Mouse (Mus musculus) forebrain, embryonic 16.5 days (tissue): Measurements from ENCODE around the gene Lhb. TPM values are rescaled to one million over a fixed set of nuclear protein-coding genes. Genes with fewer than 3 reads are reported as not detected.
A peak's percentile ranks its signal among the peaks of the same experiment; 100 is the strongest.

Experiments used
- ATAC-seq: fragments of 200-750 bp; cut with Nextera tagmentation; 2 replicates; pipeline ENCODE4 v1.8.0; 2017; ENCODE audit warnings: mild to moderate bottlenecking, moderate library complexity
- H3K27ac ChIP-seq: fragments of 300-500 bp; sonication (generic); 2 replicates; pipeline ENCODE4 v1.5.1; 2014; ENCODE audit warnings: low read length, control low read depth
- H3K27me3 ChIP-seq: fragments of 300-500 bp; sonication (generic); replicated peaks from 2 replicates; pipeline ENCODE4 v1.6.1; 2014; ENCODE audit warnings: low read length; ENCODE audit not compliant: control insufficient read depth, insufficient read depth
- H3K36me3 ChIP-seq: fragments of 300-500 bp; sonication (generic); 2 replicates; pipeline ENCODE4 v1.6.1; 2014; ENCODE audit not compliant: control insufficient read depth, insufficient read depth
- H3K4me1 ChIP-seq: fragments of 300-500 bp; sonication (generic); replicated peaks from 2 replicates; pipeline ENCODE4 v1.6.1; 2014; ENCODE audit warnings: low read length; ENCODE audit not compliant: control insufficient read depth, insufficient read depth
- H3K4me2 ChIP-seq: fragments of 300-500 bp; sonication (generic); 2 replicates; pipeline ENCODE4 v1.6.1; 2014; ENCODE audit warnings: mild to moderate bottlenecking, low read length, control low read depth
- H3K4me3 ChIP-seq: fragments of 300-500 bp; sonication (generic); replicated peaks from 2 replicates; pipeline ENCODE4 v1.5.1; 2014; ENCODE audit warnings: mild to moderate bottlenecking, low read length, control low read depth
- H3K9ac ChIP-seq: fragments of 300-500 bp; sonication (generic); replicated peaks from 2 replicates; pipeline ENCODE4 v1.6.1; 2014; ENCODE audit warnings: low read depth, low read length, control low read depth
- H3K9me3 ChIP-seq: fragments of 300-500 bp; sonication (generic); 2 replicates; pipeline ENCODE4 v1.6.1; 2016; ENCODE audit warnings: low read length; ENCODE audit not compliant: control insufficient read depth
- WGBS: fragments of 180-500 bp; shearing (Covaris S2); extraction: QIAGEN DNeasy Blood & Tissue Kit; methylation state at CpG from one replicate; pipeline ENCODE4 v1.1.7; 2014; 5-methylcytosine and 5-hydroxymethylcytosine counted together
- microRNA-seq: library from miRNA; unstranded; fragments of <30 nt; microRNA quantifications from one replicate; pipeline ENCODE4, GENCODE M21; 2017
- polyA plus RNA-seq: library from polyadenylated mRNA; unstranded; fragments of >200 nt; fragmentation: Nextera tagmentation; extraction: Ambion mirVana; gene quantifications from 2 replicates; pipeline ENCODE4 v1.2.1, GENCODE M21; 2015

The Lhb gene
- polyA plus RNA-seq, 1 experiment from 2014 or later, result 0.44 TPM

- Histone ChIP-seq H3K9me3 (no peaks in the 10 kb centered on the region), H3K9ac (no peak overlapping the region), H3K27me3 (no peaks in the 10 kb centered on the region), H3K4me2 (no peak overlapping the region), H3K4me3 (no peak overlapping the region), H3K27ac (no peak overlapping the region), H3K4me1 (peaks cover 24% of the 10 kb centered on the region), H3K36me3 (peaks cover 9% of the 10 kb centered on the region; the same call in 1 of the 2 replicates)
- whole genome bisulfite sequencing, result 96% methylated on average over 12 of the region's 12 CpGs
- no peak for ATAC-seq
These were observed 44.5 kb downstream of the Lhb start for GRCm38 (mm10) chr7:45465112-45465511.

DNA sequence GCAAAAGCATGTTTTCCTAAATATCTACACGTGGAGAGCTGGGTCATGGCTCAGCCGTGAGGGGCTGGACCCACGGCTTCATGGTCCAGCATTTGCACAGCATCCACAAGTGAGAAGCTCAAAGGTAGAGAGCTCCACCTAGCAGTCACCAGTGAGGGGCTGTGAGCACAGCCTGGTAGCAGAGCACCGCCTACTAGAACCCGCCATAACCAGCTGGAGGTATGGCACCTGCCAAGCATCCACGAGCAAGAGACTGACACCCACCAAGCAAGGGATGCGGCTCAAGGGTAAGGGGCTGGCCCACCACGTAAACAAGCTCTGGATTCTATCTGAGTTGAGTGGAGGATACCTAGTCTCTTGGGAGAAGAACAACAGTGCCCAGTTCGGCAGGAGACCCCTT, 44.9 kb downstream of the Lhb start:
- 69% methylated on average over 9 of the region's 9 CpGs for WGBS
- Histone ChIP-seq H3K36me3 (peaks cover 9% of the 10 kb centered on the region; the same call in 1 of the 2 replicates), H3K4me2 (peak overlapping the region; percentile 85), H3K4me3 (peak overlapping the region; percentile 88), H3K27me3 (no peaks in the 10 kb centered on the region), H3K9ac (peak overlapping the region; percentile 91; the same call in 1 of the 2 replicates), H3K9me3 (no peaks in the 10 kb centered on the region), H3K4me1 (peaks cover 20% of the 10 kb centered on the region), H3K27ac (no peak overlapping the region)
- ATAC-seq, result no peak

- Histone ChIP-seq H3K4me1 (peaks cover 13% of the 10 kb centered on the region), H3K27ac (peak within 1 kb of the TSS; percentile 65), H3K36me3 (peaks cover 9% of the 10 kb centered on the region; the same call in 1 of the 2 replicates), H3K4me2 (peak within 1 kb of the TSS; percentile 85), H3K9ac (peak within 1 kb of the TSS; percentile 91), H3K4me3 (peak within 1 kb of the TSS; percentile 88), H3K27me3 (no peaks in the 10 kb centered on the region), H3K9me3 (no peaks in the 10 kb centered on the region)
- under 1% methylated on average over 56 of the region's 58 CpGs for WGBS
- peak; percentile 72 for ATAC-seq
These were observed 45.9 kb downstream of the Lhb start, which contains the start of gene Bax for GRCm38 (mm10) chr7:45466283-45467089. Gene Bax, minus strand, starts transcription at chr7:45466898.

DNA sequence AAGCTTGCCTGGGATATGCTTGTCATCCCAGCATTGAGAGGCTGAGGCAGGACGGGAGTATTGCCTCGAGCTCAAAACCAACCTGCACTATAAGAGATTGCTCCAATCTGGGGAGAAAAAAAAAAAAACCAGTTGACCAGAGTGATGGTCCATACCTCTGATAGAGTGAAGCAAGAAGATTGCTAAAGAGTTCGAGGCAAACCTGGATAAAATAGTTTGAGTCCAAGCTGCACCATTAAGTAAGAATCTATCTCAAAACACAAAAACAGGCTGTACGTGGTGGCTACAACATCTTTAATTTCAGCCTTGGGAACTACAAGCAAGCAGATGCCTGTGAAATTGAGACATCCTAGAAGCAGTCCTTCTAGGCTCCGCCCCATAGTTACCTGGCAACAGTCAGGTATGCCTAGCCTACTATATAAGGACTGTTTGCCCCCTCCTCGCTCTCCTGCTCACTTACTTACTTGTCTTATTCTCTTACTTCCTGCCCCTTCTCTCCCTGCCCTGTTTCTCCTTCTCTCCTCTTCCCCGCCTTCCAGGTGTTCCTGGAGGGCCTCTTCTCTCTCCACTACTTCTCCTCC, 46.6 kb downstream of the Lhb start:
- no peak overlapping the region for H3K27ac ChIP-seq
- peak overlapping the region; percentile 88 for H3K4me3 ChIP-seq
- ATAC-seq, result peak; percentile 41; the same call in 1 of the 2 replicates
- peak overlapping the region; percentile 85 for H3K4me2 ChIP-seq
- WGBS, result 34% methylated on average over 7 of the region's 7 CpGs
- peaks cover 9% of the 10 kb centered on the region; the same call in 1 of the 2 replicates for H3K36me3 ChIP-seq
- H3K4me1 ChIP-seq, result peaks cover 13% of the 10 kb centered on the region
- H3K9ac ChIP-seq, result peak overlapping the region; percentile 91; the same call in 1 of the 2 replicates
- H3K27me3 ChIP-seq, result no peaks in the 10 kb centered on the region
- no peaks in the 10 kb centered on the region for H3K9me3 ChIP-seq

DNA sequence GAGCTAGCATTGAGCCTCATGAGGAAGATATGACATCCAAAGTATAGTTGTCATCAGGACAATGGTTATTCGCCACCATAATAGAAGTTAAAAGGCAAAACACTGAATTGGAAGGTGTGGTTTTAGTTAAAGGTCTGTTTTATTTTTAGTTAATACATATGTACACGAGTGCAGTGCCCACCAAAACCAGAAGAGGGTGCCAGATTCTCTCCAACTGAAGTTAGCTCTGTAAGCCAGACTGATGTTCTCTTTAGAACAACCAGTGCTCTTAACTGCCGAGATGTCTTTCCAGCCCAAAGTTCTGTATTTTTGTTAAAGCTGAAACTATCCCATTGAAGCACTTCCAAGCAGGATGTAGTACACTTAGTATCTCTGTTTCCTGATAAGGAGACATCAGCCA, 50.2 kb downstream of the Lhb start:
- H3K4me1 ChIP-seq, result peaks cover 4% of the 10 kb centered on the region
- H3K9ac ChIP-seq, result no peak overlapping the region
- no peak for ATAC-seq
- no peak overlapping the region for H3K27ac ChIP-seq
- WGBS, result 7% methylated on average over 3 of the region's 3 CpGs
- H3K9me3 ChIP-seq, result no peaks in the 10 kb centered on the region
- no peaks in the 10 kb centered on the region for H3K27me3 ChIP-seq
- no peak overlapping the region for H3K4me3 ChIP-seq
- H3K36me3 ChIP-seq, result no peaks in the 10 kb centered on the region
- no peak overlapping the region for H3K4me2 ChIP-seq

Small RNAs within 50 kb of the gene (microRNA-seq; reads per million reads assigned to microRNA genes)
- gene Gm22133, result 0.62 reads per million

Other genes starting within 250 kb of the Lhb start
- gene Gfy, start 241.3 kb upstream of the Lhb start, polyA plus RNA-seq, result 0.51 TPM in 1 of 2 replicates, not detected in the other
- gene Pth2, start 239.8 kb upstream of the Lhb start, polyA plus RNA-seq, result 0.63 TPM in 1 of 2 replicates, not detected in the other
- 0.58 and 0.95 TPM in 2 replicates for gene Ccdc155, start 215.9 kb upstream of the Lhb start, polyA plus RNA-seq
- 1.1 and 2.2 TPM in 2 replicates for gene Dkkl1, start 208.7 kb upstream of the Lhb start, polyA plus RNA-seq
- 73.1 and 79.5 TPM in 2 replicates for gene Tead2, start 205.1 kb upstream of the Lhb start, polyA plus RNA-seq
- 1.5 and 1.6 TPM in 2 replicates for gene Cd37, start 181.7 kb upstream of the Lhb start, polyA plus RNA-seq
- 0.30 and 0.47 TPM in 2 replicates for gene Slc6a16, start 179.7 kb upstream of the Lhb start, polyA plus RNA-seq
- not detected in 2 replicates for gene Slc6a21, start 143.3 kb upstream of the Lhb start, polyA plus RNA-seq
- gene Trpm4, start 87.0 kb upstream of the Lhb start, polyA plus RNA-seq, result 8.2 and 10.1 TPM in 2 replicates
- gene Hrc, start 85.5 kb upstream of the Lhb start, polyA plus RNA-seq, result 0.60 TPM in 1 of 2 replicates, not detected in the other
- gene Ppfia3, start 53.8 kb upstream of the Lhb start, polyA plus RNA-seq, result 16.1 and 19.7 TPM in 2 replicates
- 6.1 and 18.5 TPM in 2 replicates for gene Lin7b, start 50.2 kb upstream of the Lhb start, polyA plus RNA-seq
- gene Snrnp70, start 25.1 kb upstream of the Lhb start, polyA plus RNA-seq, result 206 and 215 TPM in 2 replicates
- not detected in 2 replicates for gene Kcna7, start 15.2 kb upstream of the Lhb start, polyA plus RNA-seq
- 0.10 TPM in 1 of 2 replicates, not detected in the other for gene Ntf5, start 7.1 kb upstream of the Lhb start, polyA plus RNA-seq
- gene Gys1, start 14.0 kb downstream of the Lhb start, polyA plus RNA-seq, result 19.9 and 21.6 TPM in 2 replicates
- 137 and 147 TPM in 2 replicates for gene Ruvbl2, start 17.3 kb downstream of the Lhb start, polyA plus RNA-seq
- 5,701 and 5,899 TPM in 2 replicates for gene Ftl1, start 39.1 kb downstream of the Lhb start, polyA plus RNA-seq
- gene Bax, start 46.1 kb downstream of the Lhb start, polyA plus RNA-seq, result 225 and 257 TPM in 2 replicates
- 0.12 TPM in 1 of 2 replicates, not detected in the other for gene Tulp2, start 61.1 kb downstream of the Lhb start, polyA plus RNA-seq
- gene Gm45808, start 66.0 kb downstream of the Lhb start, polyA plus RNA-seq, result not detected in 2 replicates
- 2.2 and 3.0 TPM in 2 replicates for gene Dhdh, start 68.0 kb downstream of the Lhb start, polyA plus RNA-seq
- 106 and 107 TPM in 2 replicates for gene Nucb1, start 89.6 kb downstream of the Lhb start, polyA plus RNA-seq
- gene Ppp1r15a, start 105.4 kb downstream of the Lhb start, polyA plus RNA-seq, result 14.4 and 16.4 TPM in 2 replicates
- 0.57 and 0.81 TPM in 2 replicates for gene Plekha4, start 105.5 kb downstream of the Lhb start, polyA plus RNA-seq
- not detected in 2 replicates for gene Hsd17b14, start 134.1 kb downstream of the Lhb start, polyA plus RNA-seq
- 24.2 and 24.5 TPM in 2 replicates for gene Bcat2, start 149.3 kb downstream of the Lhb start, polyA plus RNA-seq
- gene Fgf21, start 194.7 kb downstream of the Lhb start, polyA plus RNA-seq, result not detected in 2 replicates
- gene Fut1, start 196.5 kb downstream of the Lhb start, polyA plus RNA-seq, result not detected in 2 replicates
- gene Izumo1, start 201.0 kb downstream of the Lhb start, polyA plus RNA-seq, result not detected in 2 replicates
- gene Rasip1, start 206.7 kb downstream of the Lhb start, polyA plus RNA-seq, result 13.5 and 15.1 TPM in 2 replicates
- 2.8 and 4.2 TPM in 2 replicates for gene Mamstr, start 219.2 kb downstream of the Lhb start, polyA plus RNA-seq
- gene Fut2, start 245.6 kb downstream of the Lhb start, polyA plus RNA-seq, result 0.10 and 0.21 TPM in 2 replicates